Mouse (Mus musculus) liver, embryonic 13.5 days (tissue): ENCODE measurements around the gene Coq6. TPM values are rescaled to one million over a fixed set of nuclear protein-coding genes. Genes with fewer than 3 reads are reported as not detected.
"Not testable (repeated sequence)": the region's sequence is repeated elsewhere in the genome, so short reads cannot be mapped to it uniquely, and the experiment has no call there.

Experiments
- ATAC-seq: fragments of 200-750 bp; cut with Nextera tagmentation; 2 replicates; pipeline ENCODE4 v1.8.0; 2017; ENCODE audit warnings: low read depth, mild to moderate bottlenecking, moderate number of reproducible peaks, moderate library complexity
- DNase-seq: peaks from one replicate; pipeline ENCODE4 v3.0.0; 2022
- H3K27ac ChIP-seq: fragments of 300-500 bp; sonication (generic); 2 replicates; pipeline ENCODE4 v1.5.1; 2015; ENCODE audit warnings: moderate library complexity, mild to moderate bottlenecking, inconsistent platforms
- H3K27me3 ChIP-seq: fragments of 300-500 bp; sonication (generic); 2 replicates; pipeline ENCODE4 v1.6.1; 2015; ENCODE audit warnings: mild to moderate bottlenecking, inconsistent platforms
- H3K36me3 ChIP-seq: fragments of 300-500 bp; sonication (generic); 2 replicates; pipeline ENCODE4 v1.6.1; 2015; ENCODE audit warnings: mild to moderate bottlenecking, inconsistent platforms
- H3K4me1 ChIP-seq: fragments of 300-500 bp; sonication (generic); replicated peaks from 2 replicates; pipeline ENCODE4 v1.6.1; 2015; ENCODE audit warnings: inconsistent platforms
- H3K4me2 ChIP-seq: fragments of 300-500 bp; sonication (generic); 2 replicates; pipeline ENCODE4 v1.6.1; 2015; ENCODE audit warnings: inconsistent platforms, mild to moderate bottlenecking, moderate library complexity
- H3K4me3 ChIP-seq: fragments of 300-500 bp; sonication (generic); replicated peaks from 2 replicates; pipeline ENCODE4 v1.5.1; 2015; ENCODE audit warnings: mild to moderate bottlenecking, inconsistent platforms
- H3K9ac ChIP-seq: fragments of 300-500 bp; sonication (generic); 2 replicates; pipeline ENCODE4 v1.6.1; 2015; ENCODE audit warnings: mild to moderate bottlenecking, inconsistent platforms
- H3K9me3 ChIP-seq: fragments of 300-500 bp; sonication (generic); replicated peaks from 2 replicates; pipeline ENCODE4 v1.6.1; 2016; ENCODE audit warnings: inconsistent platforms
- WGBS: fragments of 180-500 bp; shearing (Covaris S2); methylation state at CpG from one replicate; pipeline ENCODE4 v1.1.7; 2015; ENCODE audit not compliant: insufficient replicate concordance; 5-methylcytosine and 5-hydroxymethylcytosine counted together
- polyA plus RNA-seq: library from polyadenylated mRNA; unstranded; fragments of >200 nt; fragmentation: Nextera tagmentation; extraction: Ambion mirVana; gene quantifications from 2 replicates; pipeline ENCODE4 v1.2.1, GENCODE M21; 2015

The Coq6 gene
- 29.4 and 29.6 TPM in 2 replicates for polyA plus RNA-seq

GRCm38 (mm10) chr12:84361555-84362489, at the start of gene Coq6, which contains the start of gene Fam161b:
Gene Coq6 (plus strand): TSS chr12:84361657.
Gene Fam161b (minus strand): TSS chr12:84361833.
- DNase-seq (peak; percentile 91), ATAC-seq (peak; percentile 93)
- peak within 1 kb of the TSS; percentile 98 for H3K4me3 ChIP-seq
- peaks cover 74% of the 10 kb centered on the region for H3K4me1 ChIP-seq
- no peaks in the 10 kb centered on the region for H3K27me3 ChIP-seq
- peaks cover 7% of the 10 kb centered on the region for H3K36me3 ChIP-seq
- no peaks in the 10 kb centered on the region for H3K9me3 ChIP-seq
- under 1% methylated on average over 51 of the region's 51 CpGs for WGBS
- peak within 1 kb of the TSS; percentile 89 for H3K4me2 ChIP-seq
- peak within 1 kb of the TSS; percentile 87 for H3K9ac ChIP-seq
- peak within 1 kb of the TSS; percentile 78 for H3K27ac ChIP-seq

DNA sequence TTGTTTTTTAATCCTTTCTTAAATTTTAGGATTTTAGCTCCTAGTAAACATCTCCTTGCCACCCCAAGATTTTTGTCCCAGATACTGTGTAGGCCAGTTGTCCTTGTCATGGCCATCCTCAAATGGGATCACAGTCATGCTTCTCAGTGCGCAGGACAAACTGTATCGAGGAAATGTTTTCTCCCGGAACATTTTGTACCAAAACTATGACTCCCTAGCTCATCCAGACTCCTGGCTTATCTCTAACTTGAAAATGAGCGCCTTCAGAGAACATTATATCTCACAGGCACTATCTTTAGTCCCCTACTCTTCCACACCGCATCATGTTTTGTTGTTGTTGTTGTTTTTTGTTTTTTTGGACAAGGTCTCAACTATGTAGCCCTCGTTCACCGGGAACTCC, 45.5 kb upstream of the Coq6 start:
- Histone ChIP-seq H3K36me3 (0 out of 2 replicates have a peak, but pooled peaks cover 4% of the 10 kb centered on the region), H3K9ac (peak overlapping the region; percentile 98), H3K4me1 (peaks cover 47% of the 10 kb centered on the region), H3K9me3 (no peaks in the 10 kb centered on the region), H3K27me3 (no peaks in the 10 kb centered on the region), H3K4me2 (peak overlapping the region; percentile 86), H3K4me3 (peak overlapping the region; percentile 99), H3K27ac (peak overlapping the region; percentile 86)
- WGBS, result 42% methylated on average over 7 of the region's 7 CpGs
- DNase-seq, result no peak
- ATAC-seq, result no peak

DNA sequence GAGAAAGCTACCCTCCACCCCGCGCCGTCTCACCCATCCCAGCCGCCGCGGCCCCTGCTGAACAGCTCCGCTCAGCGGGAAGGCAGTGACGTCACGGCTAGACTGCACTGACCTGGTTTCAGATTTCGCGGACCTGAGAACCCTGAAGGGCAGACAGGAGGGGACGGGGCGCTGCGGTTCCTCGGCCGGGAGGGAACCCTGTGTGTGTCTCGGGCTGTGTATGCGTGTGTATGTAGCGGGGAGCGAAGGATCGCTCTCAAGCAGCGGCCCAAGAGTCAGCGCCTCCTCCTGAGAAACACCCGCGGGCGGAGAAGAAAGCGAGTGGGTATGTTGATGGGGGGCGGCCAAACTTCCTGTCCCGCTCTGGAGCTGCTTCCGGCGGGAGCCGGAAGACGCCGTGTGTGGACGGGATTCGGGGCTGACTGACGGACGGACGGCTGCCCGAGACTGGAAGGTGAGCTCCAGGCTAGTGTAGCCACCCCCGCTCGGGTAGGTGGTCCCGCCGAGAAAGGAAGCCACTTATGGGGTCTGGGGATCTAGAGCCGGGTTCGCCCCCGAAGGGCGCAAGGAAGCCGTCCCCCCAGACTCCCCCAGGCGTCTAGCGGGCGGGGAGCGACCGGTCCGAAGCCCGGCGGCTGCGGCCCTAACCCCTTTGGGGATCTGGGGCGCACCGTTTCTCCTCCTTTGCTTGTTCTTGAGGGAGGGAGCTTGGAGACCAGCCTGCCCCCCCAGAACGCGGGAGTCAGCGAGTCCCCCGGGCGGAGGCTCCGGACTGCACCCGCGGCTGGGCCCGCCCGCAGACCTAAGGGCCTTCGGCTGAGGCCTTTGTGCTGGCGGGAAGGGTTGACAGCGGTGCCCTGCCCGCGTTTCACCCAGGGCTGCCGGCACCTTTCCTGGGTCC, 44.5 kb upstream of the Coq6 start, which contains the start of gene Zfp410:
Gene Zfp410 (plus strand): TSS at position 132 of the 901 bp plus-strand sequence.
- Histone ChIP-seq H3K27me3 (no peaks in the 10 kb centered on the region), H3K4me1 (peaks cover 52% of the 10 kb centered on the region), H3K9ac (peak within 1 kb of the TSS; percentile 98), H3K9me3 (no peaks in the 10 kb centered on the region), H3K4me3 (peak within 1 kb of the TSS; percentile 99), H3K4me2 (peak within 1 kb of the TSS; percentile 86), H3K36me3 (0 out of 2 replicates have a peak, but pooled peaks cover 4% of the 10 kb centered on the region), H3K27ac (peak within 1 kb of the TSS; percentile 86)
- ATAC-seq (peak; percentile 89), DNase-seq (peak; percentile 74)
- WGBS, result under 1% methylated on average over 77 of the region's 77 CpGs

- ATAC-seq, result no peak
- Histone ChIP-seq H3K27ac (no peak overlapping the region), H3K9ac (no peak overlapping the region), H3K4me1 (0 out of 2 replicates have a peak, but pooled peaks cover 3% of the 10 kb centered on the region), H3K36me3 (peaks cover 78% of the 10 kb centered on the region), H3K4me3 (no peak overlapping the region), H3K27me3 (no peaks in the 10 kb centered on the region), H3K4me2 (no peak overlapping the region), H3K9me3 (no peaks in the 10 kb centered on the region)
- no peak for DNase-seq
- 66% methylated on average over 4 of the region's 4 CpGs for WGBS
These were observed 34.3 kb upstream of the Coq6 start for GRCm38 (mm10) chr12:84327111-84327512.

- no peaks in the 10 kb centered on the region for H3K9me3 ChIP-seq
- H3K9ac ChIP-seq, result no peak overlapping the region
- no peaks in the 10 kb centered on the region for H3K4me1 ChIP-seq
- H3K4me3 ChIP-seq, result no peak overlapping the region
- WGBS, result 53% methylated on average over 11 of the region's 11 CpGs
- H3K27me3 ChIP-seq, result no peaks in the 10 kb centered on the region
- peaks cover 89% of the 10 kb centered on the region for H3K36me3 ChIP-seq
- no peak for DNase-seq
- no peak overlapping the region; the same call in 1 of the 2 replicates for H3K27ac ChIP-seq
- no peak overlapping the region for H3K4me2 ChIP-seq
- no peak for ATAC-seq
These were observed 24.4 kb upstream of the Coq6 start for GRCm38 (mm10) chr12:84336963-84337625.

- Histone ChIP-seq H3K4me2 (no peak overlapping the region), H3K9ac (no peak overlapping the region)
- 60% methylated on average over 2 of the region's 2 CpGs for WGBS
These were observed 14.3 kb upstream of the Coq6 start for GRCm38 (mm10) chr12:84347192-84347591.

GRCm38 (mm10) chr12:84358699-84359098, 2.8 kb upstream of the Coq6 start:
- Histone ChIP-seq H3K4me1 (peaks cover 66% of the 10 kb centered on the region), H3K4me2 (peak overlapping the region; percentile 49), H3K4me3 (0 out of 2 replicates have a peak overlapping the region, but pooled peaks have one; percentile 4), H3K36me3 (peaks cover 27% of the 10 kb centered on the region), H3K27ac (peak overlapping the region; percentile 82), H3K9ac (peak overlapping the region; percentile 46)
- ATAC-seq (peak; percentile 27), DNase-seq (peak; percentile 35)
- not testable (repeated sequence) for H3K9me3 ChIP-seq, H3K27me3 ChIP-seq
- WGBS, result 34% methylated on average over 2 of the region's 2 CpGs

More at GRCm38 (mm10) chr12:84347192-84347591, 14.3 kb upstream of the Coq6 start:
- DNase-seq (no peak), ATAC-seq (no peak)
- H3K4me1 ChIP-seq, result peaks cover 9% of the 10 kb centered on the region; the same call in 1 of the 2 replicates
- peaks cover 46% of the 10 kb centered on the region for H3K36me3 ChIP-seq
- H3K9me3 ChIP-seq, result no peaks in the 10 kb centered on the region
- no peak overlapping the region for H3K4me3 ChIP-seq
- H3K27me3 ChIP-seq, result no peaks in the 10 kb centered on the region
- no peak overlapping the region for H3K27ac ChIP-seq

DNA sequence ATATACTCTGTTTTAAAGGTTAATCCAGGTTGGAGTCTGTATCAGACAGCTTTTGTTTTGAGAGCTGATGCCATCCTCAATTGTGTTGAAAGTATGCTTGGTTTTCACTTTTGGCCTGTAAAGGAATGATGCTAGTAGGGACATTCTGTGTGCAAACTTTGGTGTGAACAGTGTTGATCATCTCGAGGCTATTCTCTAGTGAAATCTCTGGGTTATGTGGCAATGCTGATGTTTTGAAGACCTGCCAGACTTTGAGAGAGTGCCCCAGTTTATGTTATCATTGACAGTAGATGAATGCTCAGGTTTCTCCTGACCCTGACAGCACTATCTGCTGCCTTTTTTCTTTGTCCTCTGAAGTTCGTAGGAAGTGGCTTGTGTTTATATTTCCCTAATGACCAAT, 1.4 kb downstream of the Coq6 start:
- WGBS, result 23% methylated on average over 2 of the region's 2 CpGs
- Histone ChIP-seq H3K4me1 (peaks cover 70% of the 10 kb centered on the region), H3K4me2 (peak overlapping the region; percentile 89), H3K4me3 (peak overlapping the region; percentile 98), H3K36me3 (peaks cover 11% of the 10 kb centered on the region), H3K9me3 (no peaks in the 10 kb centered on the region), H3K9ac (peak overlapping the region; percentile 56), H3K27me3 (no peaks in the 10 kb centered on the region), H3K27ac (no peak overlapping the region)
- ATAC-seq (no peak), DNase-seq (no peak)

DNA sequence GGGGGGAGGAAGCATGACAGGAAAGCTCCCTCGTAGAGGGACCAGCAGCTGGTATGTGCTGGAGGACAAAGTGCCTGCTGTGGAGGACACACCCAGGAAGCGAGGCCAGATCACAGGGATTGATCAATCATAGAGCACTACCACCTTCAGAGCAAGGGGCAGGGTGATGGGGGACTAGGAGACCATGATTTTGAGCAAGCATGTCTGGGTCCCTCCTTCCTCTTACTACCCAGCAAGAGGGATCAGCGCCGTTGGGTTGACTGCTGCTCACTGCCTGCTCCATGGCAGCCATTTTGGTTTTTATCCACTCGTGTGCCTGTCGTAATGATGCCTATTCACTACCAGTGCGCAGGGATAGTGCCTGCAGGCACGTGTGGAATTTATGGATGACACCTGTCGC, 2.8 kb downstream of the Coq6 start:
- H3K27me3 ChIP-seq, result no peaks in the 10 kb centered on the region
- no peak overlapping the region for H3K4me2 ChIP-seq
- ATAC-seq (no peak), DNase-seq (no peak)
- peaks cover 56% of the 10 kb centered on the region for H3K4me1 ChIP-seq
- H3K9ac ChIP-seq, result no peak overlapping the region
- peaks cover 25% of the 10 kb centered on the region for H3K36me3 ChIP-seq
- no peak overlapping the region; the same call in 1 of the 2 replicates for H3K27ac ChIP-seq
- 70% methylated on average over 9 of the region's 9 CpGs for WGBS
- H3K9me3 ChIP-seq, result no peaks in the 10 kb centered on the region
- H3K4me3 ChIP-seq, result no peak overlapping the region

GRCm38 (mm10) chr12:84365137-84365536, 3.7 kb downstream of the Coq6 start:
- H3K4me2 ChIP-seq, result no peak overlapping the region
- peaks cover 47% of the 10 kb centered on the region for H3K4me1 ChIP-seq
- DNase-seq (no peak), ATAC-seq (no peak)
- H3K36me3 ChIP-seq, result peaks cover 33% of the 10 kb centered on the region
- WGBS, result 81% methylated on average over 6 of the region's 6 CpGs
- no peaks in the 10 kb centered on the region for H3K27me3 ChIP-seq
- H3K9me3 ChIP-seq, result no peaks in the 10 kb centered on the region
- no peak overlapping the region for H3K27ac ChIP-seq
- no peak overlapping the region for H3K4me3 ChIP-seq
- H3K9ac ChIP-seq, result no peak overlapping the region
